26 mouse cellular contexts compared by ENCODE assay signal in genomic region chr6:115830779-115831601, GRCm38 (mm10). TPM values are rescaled to one million over a fixed set of nuclear protein-coding genes. Genes with fewer than 3 reads are reported as not detected.
DNase-seq lines count a peak whose midpoint lies in the region; ATAC-seq and TF ChIP-seq lines count a peak whose summit lies in the region.
"Had no signal": no experiment of that assay in that cellular context is flagged by ENCODE, and none has a peak within 500 bp of the region (broad histone marks: within the 10 kb centered on the region; RNA-seq: fewer than 3 reads in every experiment).

No protein-coding gene starts in this region.

- no peak overlapping the region for H3K4me2 ChIP-seq in intestine, embryonic 15.5 days (replicated peaks)
- H3K4me2 ChIP-seq in intestine, postnatal 0 days (replicated peaks; ENCODE audit: low read depth): no peak overlapping the region
- no peak overlapping the region for H3K4me2 ChIP-seq in liver, embryonic 15.5 days
- H3K4me2 ChIP-seq: hindbrain, embryonic 12.5 days; midbrain, embryonic 13.5 days; neural tube, embryonic 12.5 days; stomach, embryonic 15.5 days had no signal

- H3K4me1 ChIP-seq in intestine, embryonic 15.5 days (replicated peaks): no peaks in the 10 kb centered on the region
- no peaks in the 10 kb centered on the region for H3K4me1 ChIP-seq in intestine, postnatal 0 days (replicated peaks; ENCODE audit: control insufficient read depth, insufficient read depth, low read length)
- no peaks in the 10 kb centered on the region for H3K4me1 ChIP-seq in bone marrow, adult 2 months (ENCODE audit: control insufficient read depth, insufficient read depth, low read length)
- peaks cover 29% of the 10 kb centered on the region for H3K4me1 ChIP-seq in liver, embryonic 15.5 days (replicated peaks)
- H3K4me1 ChIP-seq: hindbrain, embryonic 12.5 days; midbrain, embryonic 13.5 days; neural tube, embryonic 12.5 days; stomach, embryonic 15.5 days had no signal

- WGBS in intestine, embryonic 15.5 days: 84% methylated on average over 6 of the region's 6 CpGs
- 87% methylated on average over 6 of the region's 6 CpGs for WGBS in intestine, postnatal 0 days
- 60% methylated on average over 6 of the region's 6 CpGs for WGBS in bone marrow, adult 2 months
- 69% methylated on average over 6 of the region's 6 CpGs for WGBS in liver, embryonic 15.5 days (ENCODE audit: insufficient replicate concordance)

- H3K4me3 ChIP-seq in intestine, embryonic 15.5 days (replicated peaks): no peak overlapping the region
- no peak overlapping the region for H3K4me3 ChIP-seq in intestine, postnatal 0 days (ENCODE audit: low read depth, low read length)
- H3K4me3 ChIP-seq in bone marrow, adult 2 months (replicated peaks; ENCODE audit: control insufficient read depth, low read depth, low read length): no peak overlapping the region
- H3K4me3 ChIP-seq in liver, embryonic 15.5 days (replicated peaks): no peak overlapping the region
- H3K4me3 ChIP-seq: heart, adult 2 months; hindbrain, embryonic 12.5 days; midbrain, embryonic 13.5 days; neural tube, embryonic 12.5 days; stomach, embryonic 15.5 days had no signal

- peak; percentile 23; the same call in 1 of the 2 replicates for ATAC-seq in intestine, embryonic 15.5 days
- no peak for ATAC-seq in intestine, postnatal 0 days
- ATAC-seq in liver, embryonic 15.5 days (ENCODE audit: insufficient read depth): peak; percentile 52; the same call in 1 of the 2 replicates
- ATAC-seq: forebrain, postnatal 0 days; midbrain, embryonic 13.5 days had no signal

- no peaks in the 10 kb centered on the region for H3K36me3 ChIP-seq in intestine, embryonic 15.5 days
- no peaks in the 10 kb centered on the region for H3K36me3 ChIP-seq in intestine, postnatal 0 days (ENCODE audit: control insufficient read depth, insufficient read depth)
- H3K36me3 ChIP-seq in liver, embryonic 15.5 days (replicated peaks): no peaks in the 10 kb centered on the region
- H3K36me3 ChIP-seq in splenic B cell, adult 2 months (ENCODE audit: control insufficient read depth, insufficient read depth, low read length, poor library complexity, severe bottlenecking): no peaks in the 10 kb centered on the region
- H3K36me3 ChIP-seq: hindbrain, embryonic 12.5 days; midbrain, embryonic 13.5 days; neural tube, embryonic 12.5 days; stomach, embryonic 15.5 days had no signal

- H3K27ac ChIP-seq in intestine, embryonic 15.5 days: no peak overlapping the region
- H3K27ac ChIP-seq in intestine, postnatal 0 days (ENCODE audit: low read depth, low read length): no peak overlapping the region
- H3K27ac ChIP-seq in bone marrow, adult 2 months (ENCODE audit: control insufficient read depth, insufficient read depth, low read depth, low read length, poor library complexity): peak overlapping the region; percentile 8; the same call in 1 of the 2 replicates
- no peak overlapping the region; the same call in 1 of the 2 replicates for H3K27ac ChIP-seq in liver, embryonic 15.5 days (replicated peaks)
- H3K27ac ChIP-seq: heart, adult 2 months; hindbrain, embryonic 12.5 days; midbrain, embryonic 13.5 days; neural tube, embryonic 12.5 days; stomach, embryonic 15.5 days had no signal

- no peak for TF ChIP-seq POLR2A in bone marrow, adult 2 months (IDR thresholded peaks at IDR 0.05; ENCODE audit: borderline replicate concordance, control insufficient read depth, low read depth, low read length)

- H3K9me3 ChIP-seq in intestine, embryonic 15.5 days: no peaks in the 10 kb centered on the region
- H3K9me3 ChIP-seq in intestine, postnatal 0 days (ENCODE audit: control insufficient read depth): no peaks in the 10 kb centered on the region
- no peaks in the 10 kb centered on the region for H3K9me3 ChIP-seq in liver, embryonic 15.5 days (replicated peaks)
- H3K9me3 ChIP-seq: hindbrain, embryonic 12.5 days; midbrain, embryonic 13.5 days; neural tube, embryonic 12.5 days; stomach, embryonic 15.5 days had no signal

- intact Hi-C loops in left cerebral cortex, postnatal 36 days (cut with DNase I): no loop called here

- no peak overlapping the region for H3K9ac ChIP-seq in intestine, embryonic 15.5 days
- H3K9ac ChIP-seq in intestine, postnatal 0 days (ENCODE audit: low read depth, low read length): no peak overlapping the region
- H3K9ac ChIP-seq in liver, embryonic 15.5 days: no peak overlapping the region
- H3K9ac ChIP-seq: forebrain, postnatal 0 days; hindbrain, embryonic 12.5 days; midbrain, embryonic 13.5 days; neural tube, embryonic 12.5 days; stomach, embryonic 15.5 days had no signal

- DNase-seq in splenic B cell, adult 2 months (ENCODE audit: low read depth, low spot score): peak; percentile 38
- no peak for DNase-seq in cerebellum, postnatal 4 days (ENCODE audit: low spot score in 2 of 2)
- no peak for DNase-seq in left cerebral cortex, postnatal 36 days (ENCODE audit: low spot score in 2 of 2)
- DNase-seq in MN1 (ENCODE audit: low spot score): no peak
- DNase-seq: adrenal gland, postnatal 25 days; cerebellum, adult 11 months; cerebellum, adult 9-11 months; forebrain, postnatal 0 days; gastrocnemius, postnatal 25 days; heart, adult 2 months; kidney, adult 2 months; kidney, postnatal 14 days; lung, adult 18-20 months; lung, postnatal 14 days; retina, postnatal 1 day; right cerebral cortex, postnatal 25 days; spleen, adult 18-20 months; thymus, postnatal 25 days had no signal

- H3K27me3 ChIP-seq in intestine, embryonic 15.5 days (replicated peaks): no peaks in the 10 kb centered on the region
- H3K27me3 ChIP-seq in intestine, postnatal 0 days (replicated peaks; ENCODE audit: control insufficient read depth, insufficient read depth, low read length): no peaks in the 10 kb centered on the region
- H3K27me3 ChIP-seq in liver, embryonic 15.5 days: no peaks in the 10 kb centered on the region
- H3K27me3 ChIP-seq in splenic B cell, adult 2 months (ENCODE audit: control insufficient read depth, insufficient read depth, low read length, poor library complexity, severe bottlenecking): no peaks in the 10 kb centered on the region
- H3K27me3 ChIP-seq: hindbrain, embryonic 12.5 days; midbrain, embryonic 13.5 days; neural tube, embryonic 12.5 days; stomach, embryonic 15.5 days had no signal

- no peak for TF ChIP-seq CTCF in intestine, postnatal 0 days (IDR thresholded peaks at IDR 0.05; ENCODE audit: low read depth)
- no peak for TF ChIP-seq CTCF in bone marrow, adult 2 months (IDR thresholded peaks at IDR 0.05; ENCODE audit: control insufficient read depth, insufficient read depth, low read length)

RNA-seq across cellular contexts. Expression of gene Efcab12, which starts 7.2 kb away (rescaled TPM):
- 0.42 and 0.49 TPM in 2 replicates for polyA plus RNA-seq in intestine, embryonic 15.5 days (2015; fragmentation: Nextera tagmentation; extraction: Ambion mirVana)
- 0.05 and 0.18 TPM in 2 replicates for polyA plus RNA-seq in intestine, postnatal 0 days (2015; fragmentation: Nextera tagmentation; extraction: Ambion mirVana)
- polyA plus RNA-seq in bone marrow, adult 2 months (2011; ENCODE audit: insufficient read depth, insufficient read length, low replicate concordance, missing spikeins): 0.38 TPM in 1 of 2 replicates, not detected in the other
- 0.06 and 0.15 TPM in 2 replicates for polyA plus RNA-seq in liver, embryonic 15.5 days (2015; fragmentation: Nextera tagmentation; extraction: Ambion mirVana)
- 1 to 10 TPM; 3.8 to 5.3 TPM for total RNA-seq in left cerebral cortex, postnatal 36 days (2021)

RNA-seq across cellular contexts. Expression of gene Mbd4, which starts 22.2 kb away (rescaled TPM):
- 14.5 and 14.6 TPM in 2 replicates for polyA plus RNA-seq in intestine, embryonic 15.5 days (2015; fragmentation: Nextera tagmentation; extraction: Ambion mirVana)
- 3.4 and 3.5 TPM in 2 replicates for polyA plus RNA-seq in intestine, postnatal 0 days (2015; fragmentation: Nextera tagmentation; extraction: Ambion mirVana)
- 9.4 and 11.3 TPM in 2 replicates for polyA plus RNA-seq in bone marrow, adult 2 months (2011; ENCODE audit: insufficient read depth, insufficient read length, low replicate concordance, missing spikeins)
- polyA plus RNA-seq in liver, embryonic 15.5 days (2015; fragmentation: Nextera tagmentation; extraction: Ambion mirVana): 8.0 and 8.8 TPM in 2 replicates
- total RNA-seq in left cerebral cortex, postnatal 36 days (2021): 1 to 10 TPM; 8.2 to 9.0 TPM

RNA-seq across cellular contexts. Expression of gene Ift122, which starts 22.3 kb away (rescaled TPM):
- polyA plus RNA-seq in intestine, embryonic 15.5 days (2015; fragmentation: Nextera tagmentation; extraction: Ambion mirVana): 13.8 and 14.2 TPM in 2 replicates
- 3.0 and 3.1 TPM in 2 replicates for polyA plus RNA-seq in intestine, postnatal 0 days (2015; fragmentation: Nextera tagmentation; extraction: Ambion mirVana)
- 0.83 and 3.6 TPM in 2 replicates for polyA plus RNA-seq in bone marrow, adult 2 months (2011; ENCODE audit: insufficient read depth, insufficient read length, low replicate concordance, missing spikeins)
- 2.2 and 2.6 TPM in 2 replicates for polyA plus RNA-seq in liver, embryonic 15.5 days (2015; fragmentation: Nextera tagmentation; extraction: Ambion mirVana)
- 10 to 100 TPM; 27.0 to 31.0 TPM for total RNA-seq in left cerebral cortex, postnatal 36 days (2021)

RNA-seq across cellular contexts. Expression of gene Rpl32, which starts 22.4 kb away (rescaled TPM):
- polyA plus RNA-seq in intestine, embryonic 15.5 days (2015; fragmentation: Nextera tagmentation; extraction: Ambion mirVana): 2,172 and 2,428 TPM in 2 replicates
- polyA plus RNA-seq in intestine, postnatal 0 days (2015; fragmentation: Nextera tagmentation; extraction: Ambion mirVana): 1,370 and 1,375 TPM in 2 replicates
- polyA plus RNA-seq in bone marrow, adult 2 months (2011; ENCODE audit: insufficient read depth, insufficient read length, low replicate concordance, missing spikeins): 1,266 and 1,894 TPM in 2 replicates
- 836 and 1,114 TPM in 2 replicates for polyA plus RNA-seq in liver, embryonic 15.5 days (2015; fragmentation: Nextera tagmentation; extraction: Ambion mirVana)
- total RNA-seq in left cerebral cortex, postnatal 36 days (2021): 100 to 1,000 TPM; 444 to 498 TPM

RNA-seq across cellular contexts. Expression of gene Cand2, which starts 56.7 kb away (rescaled TPM):
- polyA plus RNA-seq in intestine, embryonic 15.5 days (2015; fragmentation: Nextera tagmentation; extraction: Ambion mirVana): 16.8 and 17.2 TPM in 2 replicates
- polyA plus RNA-seq in intestine, postnatal 0 days (2015; fragmentation: Nextera tagmentation; extraction: Ambion mirVana): 2.2 and 2.4 TPM in 2 replicates
- polyA plus RNA-seq in bone marrow, adult 2 months (2011; ENCODE audit: insufficient read depth, insufficient read length, low replicate concordance, missing spikeins): 0.23 and 1.3 TPM in 2 replicates
- 2.9 and 3.0 TPM in 2 replicates for polyA plus RNA-seq in liver, embryonic 15.5 days (2015; fragmentation: Nextera tagmentation; extraction: Ambion mirVana)
- total RNA-seq in left cerebral cortex, postnatal 36 days (2021): 1 to 10 TPM; 2.0 to 2.3 TPM
